Mouse (Mus musculus) mesoderm, embryonic 11.5 days (tissue): ENCODE results near the gene Klf3.
"Not testable (repeated sequence)": the region's sequence is repeated elsewhere in the genome, so short reads cannot be mapped to it uniquely, and the experiment has no call there.

Experiments
- DNase-seq: peaks from one replicate; pipeline ENCODE4 v3.0.0-alpha.2; 2012; ENCODE audit warnings: low read depth, low spot score

The Klf3 gene

GRCm38 (mm10) chr5:64877235-64878026 lies 74.2 kb downstream of the Klf3 start:
- peak; percentile 34 for DNase-seq

- peak; percentile 86 for DNase-seq
These were observed 74.8 kb downstream of the Klf3 start for GRCm38 (mm10) chr5:64878027-64878425.

DNA sequence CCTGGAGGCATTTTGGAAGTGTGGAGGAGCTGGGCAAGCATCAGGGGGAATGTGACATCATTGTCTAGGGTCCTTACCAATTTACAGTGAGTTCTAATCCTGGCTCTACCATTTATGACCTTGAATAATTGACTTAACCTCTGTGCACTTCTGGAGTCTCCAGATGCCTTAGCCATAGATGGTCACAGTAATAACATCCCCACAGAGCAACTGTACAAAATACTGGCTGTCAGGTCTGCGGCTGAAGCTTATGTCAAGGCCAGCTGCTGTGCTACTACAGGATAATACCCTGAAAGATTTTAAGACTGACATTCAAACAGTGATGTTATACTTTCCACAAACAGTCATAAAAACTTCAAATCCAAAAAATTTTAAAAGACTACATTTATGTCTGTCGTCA lies 75.3 kb downstream of the Klf3 start:
- peak; percentile 30 for DNase-seq

DNA sequence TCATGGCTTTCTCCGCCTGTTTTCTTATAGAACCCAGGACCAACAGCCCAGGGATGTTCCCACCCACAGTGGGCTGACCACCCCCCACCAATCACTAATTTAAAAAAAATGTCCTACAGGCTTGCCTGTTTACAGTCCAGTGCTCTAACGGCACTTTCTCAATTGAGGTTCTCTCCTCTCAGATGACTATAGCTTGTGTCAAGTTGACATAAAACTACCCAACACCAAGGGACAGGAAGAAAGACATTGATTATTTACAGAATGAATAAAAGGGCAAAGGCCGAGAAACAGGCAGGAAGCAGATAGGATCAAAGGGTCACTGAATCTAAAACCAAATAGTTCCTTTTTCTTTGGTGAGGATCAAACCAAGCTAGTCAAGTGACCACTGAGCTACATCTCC lies 76.1 kb downstream of the Klf3 start:
- DNase-seq, result no peak

GRCm38 (mm10) chr5:64881559-64881958 lies 78.4 kb downstream of the Klf3 start:
- not testable (repeated sequence) for DNase-seq

DNA sequence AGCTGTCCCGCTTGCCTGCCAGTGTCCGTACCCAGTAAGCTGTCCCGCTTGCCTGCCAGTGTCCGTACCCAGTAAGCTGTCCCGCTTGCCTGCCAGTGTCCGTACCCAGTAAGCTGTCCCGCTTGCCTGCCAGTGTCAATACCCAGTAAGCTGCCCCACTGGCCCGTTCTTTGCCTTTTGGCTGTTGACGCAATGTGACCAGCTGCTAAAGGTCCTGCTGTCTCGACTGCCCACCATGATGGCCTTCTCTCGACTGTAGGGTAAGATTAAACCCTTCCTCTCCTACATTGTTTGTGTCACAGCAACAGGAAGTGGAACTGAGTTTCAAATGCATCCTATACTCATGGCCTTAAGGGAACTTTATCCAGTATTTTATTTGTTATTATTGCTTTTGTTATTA lies 78.8 kb downstream of the Klf3 start:
- DNase-seq, result not testable (repeated sequence)
